Comparison of ENCODE assay signal across 14 mouse cellular contexts in the genomic region with DNA sequence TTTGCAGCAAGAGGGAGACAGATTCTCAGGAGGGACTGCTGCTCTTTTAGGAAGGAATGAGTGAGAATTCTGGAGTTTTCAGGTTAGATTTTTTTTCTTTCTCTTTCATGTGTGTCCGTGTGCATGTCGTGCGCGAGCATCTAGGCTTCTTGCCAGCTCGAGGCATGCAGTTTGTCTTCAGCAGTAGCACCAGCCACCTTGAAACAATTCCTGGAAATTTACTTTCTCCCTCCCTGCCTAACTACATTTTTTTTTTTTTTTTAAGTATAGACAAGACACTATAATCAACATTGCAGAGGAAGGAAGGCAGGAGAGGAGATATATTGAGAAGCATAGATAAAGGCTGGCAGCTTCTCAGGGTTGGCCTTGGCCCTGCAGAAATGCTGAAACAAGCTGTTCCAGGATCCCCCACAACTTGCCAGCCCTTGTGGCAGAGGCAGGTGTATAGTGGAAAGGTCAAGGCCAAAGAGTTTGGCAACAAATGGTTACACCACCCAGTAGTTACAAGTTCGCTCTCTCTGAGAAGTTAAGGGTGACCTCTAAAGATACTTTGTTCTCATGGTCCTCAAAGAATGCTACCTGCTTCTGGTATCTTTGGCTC. TPM values are rescaled to one million over a fixed set of nuclear protein-coding genes. Genes with fewer than 3 reads are reported as not detected.
DNase-seq lines count a peak whose midpoint lies in the region; ATAC-seq lines count a peak whose summit lies in the region.
"Had no signal": no experiment of that assay in that cellular context is flagged by ENCODE, and none has a peak within 500 bp of the region (broad histone marks: within the 10 kb centered on the region; RNA-seq: fewer than 3 reads in every experiment).

No protein-coding gene starts in this region.

- H3K9ac ChIP-seq in heart, embryonic 15.5 days, result no peak overlapping the region
- H3K9ac ChIP-seq: hindbrain, embryonic 15.5 days; liver, embryonic 14.5 days had no signal

- no peaks in the 10 kb centered on the region for H3K36me3 ChIP-seq in heart, embryonic 15.5 days
- H3K36me3 ChIP-seq: hindbrain, embryonic 15.5 days had no signal

- H3K9me3 ChIP-seq in heart, embryonic 15.5 days (replicated peaks), result no peaks in the 10 kb centered on the region
- H3K9me3 ChIP-seq: hindbrain, embryonic 15.5 days had no signal

- ATAC-seq in heart, embryonic 15.5 days (replicated peaks; ENCODE audit: insufficient number of reproducible peaks, insufficient read depth, low FRiP score, low read depth), result no peak; the same call in 1 of the 2 replicates
- ATAC-seq: midbrain, embryonic 16.5 days had no signal

- H3K4me2 ChIP-seq in heart, embryonic 15.5 days, result no peak overlapping the region
- H3K4me2 ChIP-seq: hindbrain, embryonic 15.5 days had no signal

- H3K4me1 ChIP-seq in heart, embryonic 15.5 days (replicated peaks), result peaks cover 18% of the 10 kb centered on the region

- H3K27me3 ChIP-seq in heart, embryonic 15.5 days, result no peaks in the 10 kb centered on the region
- H3K27me3 ChIP-seq: hindbrain, embryonic 15.5 days had no signal

- DNase-seq in heart, adult 11 months, result peak; percentile 94
- DNase-seq in heart, adult 8-10 months (ENCODE audit: low spot score), result no peak
- DNase-seq in adrenal gland, adult 2 months, result peak; percentile 73
- DNase-seq in lung, postnatal 10 days, result peak; percentile 70
- DNase-seq in right cerebral cortex, postnatal 14 days, result no peak
- DNase-seq in spleen, adult 12 weeks (ENCODE audit: low spot score), result no peak
- no peak for DNase-seq in gastrocnemius, adult 8-10 months (ENCODE audit: low spot score in 2 of 2)
- DNase-seq: thymus, postnatal 25 days had no signal

- H3K4me3 ChIP-seq in heart, embryonic 15.5 days, result no peak overlapping the region
- H3K4me3 ChIP-seq: hindbrain, embryonic 15.5 days; left cerebral cortex, adult 2 months had no signal

- peak overlapping the region; percentile 65 for H3K27ac ChIP-seq in heart, embryonic 15.5 days
- H3K27ac ChIP-seq: hindbrain, embryonic 15.5 days; left cerebral cortex, adult 2 months; liver, embryonic 14.5 days had no signal

- WGBS in heart, embryonic 15.5 days, result 64% methylated on average over 6 of the region's 6 CpGs

RNA-seq across cellular contexts. Expression of a gene that starts 3.1 kb away (rescaled TPM):
- total RNA-seq in heart, adult 8-10 months (2022), result 1 to 10 TPM; 3.8 to 4.8 (median 4.2) TPM
- 1 to 10 TPM; 8.2 to 8.5 TPM for total RNA-seq in adrenal gland, adult 2 months (2021)
- polyA plus RNA-seq in adrenal gland, adult 2 months (2012; rRNA removed), result 18.5 and 21.0 TPM in 2 replicates
- 14.1 and 16.3 TPM in 2 replicates for polyA plus RNA-seq in heart, embryonic 15.5 days (2015; fragmentation: Nextera tagmentation; extraction: Ambion mirVana)
- under 1 TPM; 0.34 to 0.48 (median 0.42) TPM for total RNA-seq in gastrocnemius, adult 8-10 months (2022)

RNA-seq across cellular contexts. Expression of a gene that starts 4.9 kb away (rescaled TPM):
- under 1 TPM in 1 of 4 experiments, not detected in 3; 0.06 TPM for total RNA-seq in heart, adult 8-10 months (2022)
- 1 to 10 TPM in 1 of 2 experiments, under 1 TPM in 1; 0.41 to 1.5 TPM for total RNA-seq in adrenal gland, adult 2 months (2021)
- 0.98 and 1.4 TPM in 2 replicates for polyA plus RNA-seq in adrenal gland, adult 2 months (2012; rRNA removed)
- 0.03 and 0.05 TPM in 2 replicates for polyA plus RNA-seq in heart, embryonic 15.5 days (2015; fragmentation: Nextera tagmentation; extraction: Ambion mirVana)
- under 1 TPM in 1 of 4 experiments, not detected in 3; 0.11 TPM for total RNA-seq in gastrocnemius, adult 8-10 months (2022)
- polyA plus RNA-seq: midbrain, embryonic 16.5 days had no signal

RNA-seq across cellular contexts. Expression of a gene that starts 4.9 kb away (rescaled TPM):
- total RNA-seq in heart, adult 8-10 months (2022), result under 1 TPM in 1 of 4 experiments, not detected in 3; 0.22 TPM
- 1 to 10 TPM; 1.1 to 2.9 TPM for total RNA-seq in adrenal gland, adult 2 months (2021)
- polyA plus RNA-seq in adrenal gland, adult 2 months (2012; rRNA removed), result 1.5 TPM in 2 replicates
- polyA plus RNA-seq in heart, embryonic 15.5 days (2015; fragmentation: Nextera tagmentation; extraction: Ambion mirVana), result 0.10 TPM in 1 of 2 replicates, not detected in the other
- total RNA-seq in gastrocnemius, adult 8-10 months (2022), result under 1 TPM in 2 of 4 experiments, not detected in 2; 0.48 to 0.75 TPM
- total RNA-seq: left cerebral cortex, adult 2 months; neutrophil, adult 5-6 weeks had no signal
- polyA plus RNA-seq: hindbrain, embryonic 15.5 days had no signal

RNA-seq across cellular contexts. Expression of a gene that starts 15.3 kb away (rescaled TPM):
- 1 to 10 TPM; 6.4 to 7.9 (median 7.5) TPM for total RNA-seq in heart, adult 8-10 months (2022)
- 10 to 100 TPM; 11.0 to 11.8 TPM for total RNA-seq in adrenal gland, adult 2 months (2021)
- polyA plus RNA-seq in adrenal gland, adult 2 months (2012; rRNA removed), result 5.6 and 5.8 TPM in 2 replicates
- polyA plus RNA-seq in heart, embryonic 15.5 days (2015; fragmentation: Nextera tagmentation; extraction: Ambion mirVana), result 1.6 TPM in 2 replicates
- 1 to 10 TPM; 6.0 to 8.1 (median 6.4) TPM for total RNA-seq in gastrocnemius, adult 8-10 months (2022)

RNA-seq across cellular contexts. Expression of a gene that starts 21.5 kb away (rescaled TPM):
- total RNA-seq in heart, adult 8-10 months (2022), result under 1 TPM in 2 of 4 experiments, not detected in 2; 0.09 to 0.22 TPM
- under 1 TPM in 1 of 2 experiments, not detected in 1; 0.46 TPM for total RNA-seq in adrenal gland, adult 2 months (2021)
- 0.22 and 0.31 TPM in 2 replicates for polyA plus RNA-seq in adrenal gland, adult 2 months (2012; rRNA removed)
- polyA plus RNA-seq in heart, embryonic 15.5 days (2015; fragmentation: Nextera tagmentation; extraction: Ambion mirVana), result 0.11 TPM in 1 of 2 replicates, not detected in the other
- total RNA-seq in gastrocnemius, adult 8-10 months (2022), result under 1 TPM in 3 of 4 experiments, not detected in 1; 0.12 to 0.58 (median 0.56) TPM
- total RNA-seq: neutrophil, adult 5-6 weeks had no signal
- polyA plus RNA-seq: midbrain, embryonic 16.5 days had no signal

Comparison
In these comparisons a context has a peak if more than half of its experiments do, and no peak if none do; other contexts are left out.
1. DNase-seq: peak in heart, adult 11 months (single experiment), adrenal gland, adult 2 months (single experiment) and lung, postnatal 10 days (single experiment); none in heart, adult 8-10 months (single experiment), right cerebral cortex, postnatal 14 days (single experiment), spleen, adult 12 weeks (single experiment) and gastrocnemius, adult 8-10 months (0 of 2).